Mouse (Mus musculus): Measurements from ENCODE around the gene Slc25a27. TPM values are rescaled to one million over a fixed set of nuclear protein-coding genes. Genes with fewer than 3 reads are reported as not detected.

Slc25a27 gene
- 1.6 and 2.1 TPM in 2 replicates for total RNA-seq (2015)
- 2.0 and 2.2 TPM in 2 replicates for total RNA-seq (2017)

GRCm38 (mm10) chr17:43666576-43667289 lies at the start of gene Slc25a27:
Slc25a27 (minus strand) TSS chr17:43667214.
- ATAC-seq (ENCODE audit: poor library complexity, severe bottlenecking), result peak; percentile 99

- ATAC-seq (ENCODE audit: poor library complexity, severe bottlenecking), result no peak
Observed at GRCm38 (mm10) chr17:43716601-43717000, 49.6 kb upstream of the Slc25a27 start.

- no peak for ATAC-seq (ENCODE audit: poor library complexity, severe bottlenecking)
Observed at GRCm38 (mm10) chr17:43714191-43714590, 47.2 kb upstream of the Slc25a27 start.

- no peak for ATAC-seq (ENCODE audit: poor library complexity, severe bottlenecking)
Observed at GRCm38 (mm10) chr17:43711557-43712352, 44.7 kb upstream of the Slc25a27 start.

GRCm38 (mm10) chr17:43707254-43707653 lies 40.2 kb upstream of the Slc25a27 start:
- no peak for ATAC-seq (ENCODE audit: poor library complexity, severe bottlenecking)

- ATAC-seq (ENCODE audit: poor library complexity, severe bottlenecking), result no peak
Observed at GRCm38 (mm10) chr17:43706749-43707148, 39.7 kb upstream of the Slc25a27 start.

- no peak for ATAC-seq (ENCODE audit: poor library complexity, severe bottlenecking)
Observed at GRCm38 (mm10) chr17:43704216-43704930, 37.4 kb upstream of the Slc25a27 start.

GRCm38 (mm10) chr17:43701060-43701459 lies 34.0 kb upstream of the Slc25a27 start:
- no peak for ATAC-seq (ENCODE audit: poor library complexity, severe bottlenecking)

GRCm38 (mm10) chr17:43698997-43699649 lies 32.1 kb upstream of the Slc25a27 start:
- peak; percentile 67 for ATAC-seq (ENCODE audit: poor library complexity, severe bottlenecking)

GRCm38 (mm10) chr17:43689591-43689990 lies 22.6 kb upstream of the Slc25a27 start:
- ATAC-seq (ENCODE audit: poor library complexity, severe bottlenecking), result no peak

- ATAC-seq (ENCODE audit: poor library complexity, severe bottlenecking), result no peak
Observed at GRCm38 (mm10) chr17:43684638-43685037, 17.6 kb upstream of the Slc25a27 start.

GRCm38 (mm10) chr17:43684086-43684485 lies 17.1 kb upstream of the Slc25a27 start:
- ATAC-seq (ENCODE audit: poor library complexity, severe bottlenecking), result no peak

- ATAC-seq (ENCODE audit: poor library complexity, severe bottlenecking), result no peak
Observed at GRCm38 (mm10) chr17:43677317-43677716, 10.3 kb upstream of the Slc25a27 start.

- no peak for ATAC-seq (ENCODE audit: poor library complexity, severe bottlenecking)
Observed at GRCm38 (mm10) chr17:43676241-43676640, 9.2 kb upstream of the Slc25a27 start.

GRCm38 (mm10) chr17:43675228-43675627 lies 8.2 kb upstream of the Slc25a27 start:
- peak; percentile 74 for ATAC-seq (ENCODE audit: poor library complexity, severe bottlenecking)

- ATAC-seq (ENCODE audit: poor library complexity, severe bottlenecking), result no peak
Observed at GRCm38 (mm10) chr17:43671907-43672306, 4.9 kb upstream of the Slc25a27 start.

- no peak for ATAC-seq (ENCODE audit: poor library complexity, severe bottlenecking)
Observed at GRCm38 (mm10) chr17:43669145-43669695, 2.2 kb upstream of the Slc25a27 start.

GRCm38 (mm10) chr17:43667290-43667843 lies 353 bp upstream of the Slc25a27 start, which contains the start of gene Cyp39a1:
Cyp39a1 (plus strand) TSS chr17:43667425.
- ATAC-seq (ENCODE audit: poor library complexity, severe bottlenecking), result no peak

- peak; percentile 49 for ATAC-seq (ENCODE audit: poor library complexity, severe bottlenecking)
Observed at GRCm38 (mm10) chr17:43651314-43652046, 15.5 kb downstream of the Slc25a27 start.
